Mouse (Mus musculus) heart, embryonic 16.5 days (tissue): ENCODE data around the gene Appbp2. TPM values are rescaled to one million over a fixed set of nuclear protein-coding genes. Genes with fewer than 3 reads are reported as not detected.
"Not testable (repeated sequence)": the region's sequence is repeated elsewhere in the genome, so short reads cannot be mapped to it uniquely, and the experiment has no call there.

Source experiments
- ATAC-seq: fragments of 200-750 bp; cut with Nextera tagmentation; replicated peaks from 2 replicates; pipeline ENCODE4 v1.8.0; 2017; ENCODE audit warnings: moderate number of reproducible peaks; ENCODE audit not compliant: insufficient read depth, low FRiP score; ENCODE audit errors: extremely low read depth
- H3K27ac ChIP-seq: fragments of 300-500 bp; sonication (generic); 2 replicates; pipeline ENCODE4 v1.5.1; 2014; ENCODE audit warnings: mild to moderate bottlenecking, low read length, control low read depth, moderate library complexity
- H3K27me3 ChIP-seq: fragments of 300-500 bp; sonication (generic); 2 replicates; pipeline ENCODE4 v1.6.1; 2014; ENCODE audit warnings: low read length, mixed read lengths; ENCODE audit not compliant: control insufficient read depth, insufficient read depth
- H3K36me3 ChIP-seq: fragments of 300-500 bp; sonication (generic); 2 replicates; pipeline ENCODE4 v1.6.1; 2014; ENCODE audit not compliant: control insufficient read depth, insufficient read depth
- H3K4me1 ChIP-seq: fragments of 300-500 bp; sonication (generic); 2 replicates; pipeline ENCODE4 v1.6.1; 2014; ENCODE audit warnings: low read length, mixed read lengths; ENCODE audit not compliant: control insufficient read depth, insufficient read depth
- H3K4me2 ChIP-seq: fragments of 300-500 bp; sonication (generic); 2 replicates; pipeline ENCODE4 v1.6.1; 2014; ENCODE audit warnings: low read depth, mild to moderate bottlenecking, control low read depth, low read length
- H3K4me3 ChIP-seq: fragments of 300-500 bp; sonication (generic); 2 replicates; pipeline ENCODE4 v1.5.1; 2014; ENCODE audit warnings: mild to moderate bottlenecking, control low read depth, low read length
- H3K9ac ChIP-seq: fragments of 300-500 bp; sonication (generic); 2 replicates; pipeline ENCODE4 v1.6.1; 2014; ENCODE audit warnings: low read length, control low read depth
- H3K9me3 ChIP-seq: fragments of 300-500 bp; sonication (generic); replicated peaks from 2 replicates; pipeline ENCODE4 v1.6.1; 2016; ENCODE audit warnings: low read length; ENCODE audit not compliant: control insufficient read depth
- WGBS: fragments of 180-500 bp; shearing (Covaris S2); extraction: QIAGEN DNeasy Blood & Tissue Kit; methylation state at CpG from one replicate; pipeline ENCODE4 v1.1.7; 2014; 5-methylcytosine and 5-hydroxymethylcytosine counted together
- polyA plus RNA-seq: library from polyadenylated mRNA; unstranded; fragments of >200 nt; fragmentation: Nextera tagmentation; extraction: Ambion mirVana; gene quantifications from 2 replicates; pipeline ENCODE4 v1.2.1, GENCODE M21; 2015

Gene Appbp2
- polyA plus RNA-seq, 1 experiment from 2014 or later, result 31.8 TPM

- 77% methylated on average over 1 of the region's 1 CpGs for WGBS
- ATAC-seq, H3K4me1 ChIP-seq, H3K27me3 ChIP-seq, H3K27ac ChIP-seq, H3K9me3 ChIP-seq, H3K4me3 ChIP-seq, H3K9ac ChIP-seq, H3K4me2 ChIP-seq, H3K36me3 ChIP-seq: not testable (repeated sequence)
These were observed 71.9 kb downstream of the Appbp2 start for GRCm38 (mm10) chr11:85163014-85163413.

GRCm38 (mm10) chr11:85157301-85157700, 77.6 kb downstream of the Appbp2 start:
- H3K9me3 ChIP-seq, result no peaks in the 10 kb centered on the region
- no peak for ATAC-seq
- no peaks in the 10 kb centered on the region for H3K4me1 ChIP-seq
- no peaks in the 10 kb centered on the region for H3K27me3 ChIP-seq
- 47% methylated on average over 2 of the region's 2 CpGs for WGBS
- no peak overlapping the region for H3K9ac ChIP-seq
- H3K27ac ChIP-seq, result no peak overlapping the region
- H3K4me2 ChIP-seq, result no peak overlapping the region
- no peak overlapping the region for H3K4me3 ChIP-seq
- no peaks in the 10 kb centered on the region for H3K36me3 ChIP-seq

GRCm38 (mm10) chr11:85152256-85152930, 82.5 kb downstream of the Appbp2 start:
- ATAC-seq, result no peak
- H3K9me3 ChIP-seq, result no peaks in the 10 kb centered on the region
- no peak overlapping the region for H3K27ac ChIP-seq
- H3K27me3 ChIP-seq, result no peaks in the 10 kb centered on the region
- H3K4me3 ChIP-seq, result no peak overlapping the region
- no peaks in the 10 kb centered on the region for H3K4me1 ChIP-seq
- no peak overlapping the region for H3K9ac ChIP-seq
- 77% methylated on average over 2 of the region's 2 CpGs for WGBS
- no peaks in the 10 kb centered on the region for H3K36me3 ChIP-seq
- H3K4me2 ChIP-seq, result no peak overlapping the region

- peak; percentile 98 for ATAC-seq
These were observed 95.1 kb downstream of the Appbp2 start, which contains the start of gene Usp32 for GRCm38 (mm10) chr11:85139581-85140540. Usp32 (minus strand) TSS chr11:85140161.

GRCm38 (mm10) chr11:85138776-85139474, 96.0 kb downstream of the Appbp2 start:
- Histone ChIP-seq H3K27ac (peak overlapping the region; percentile 82), H3K9ac (peak overlapping the region; percentile 89), H3K27me3 (no peaks in the 10 kb centered on the region), H3K4me2 (peak overlapping the region; percentile 87), H3K9me3 (no peaks in the 10 kb centered on the region), H3K4me1 (peaks cover 2% of the 10 kb centered on the region; the same call in 1 of the 2 replicates), H3K36me3 (no peaks in the 10 kb centered on the region), H3K4me3 (peak overlapping the region; percentile 93)
- 2% methylated on average over 17 of the region's 17 CpGs for WGBS
- no peak for ATAC-seq

More at GRCm38 (mm10) chr11:85139581-85140540, 95.1 kb downstream of the Appbp2 start, which contains the start of gene Usp32:
- under 1% methylated on average over 78 of the region's 94 CpGs for WGBS
- no peaks in the 10 kb centered on the region for H3K9me3 ChIP-seq
- peak within 1 kb of the TSS; percentile 93 for H3K4me3 ChIP-seq
- H3K9ac ChIP-seq, result peak within 1 kb of the TSS; percentile 89
- H3K27me3 ChIP-seq, result no peaks in the 10 kb centered on the region
- H3K4me2 ChIP-seq, result peak within 1 kb of the TSS; percentile 87
- peaks cover 2% of the 10 kb centered on the region; the same call in 1 of the 2 replicates for H3K4me1 ChIP-seq
- no peaks in the 10 kb centered on the region for H3K36me3 ChIP-seq
- peak within 1 kb of the TSS; percentile 87 for H3K27ac ChIP-seq

Other genes starting within 250 kb of the Appbp2 start
- 3.4 and 4.6 TPM in 2 replicates for gene Usp32, start 95.0 kb downstream of the Appbp2 start, polyA plus RNA-seq
- not detected in 2 replicates for gene 1700125H20Rik, start 64.7 kb downstream of the Appbp2 start, polyA plus RNA-seq
- 12.3 and 13.7 TPM in 2 replicates for gene Ppm1d, start 76.1 kb upstream of the Appbp2 start, polyA plus RNA-seq
- gene Bcas3, start 118.0 kb upstream of the Appbp2 start, polyA plus RNA-seq, result 20.2 and 20.5 TPM in 2 replicates